Mouse (Mus musculus) fibroblast of lung, adult 2 months (primary cell): ENCODE measurements around the gene Prdm16.
A peak's percentile ranks its signal among the peaks of the same experiment; 100 is the strongest.

Source experiments
- DNase-seq: peaks from one replicate; pipeline ENCODE4 v3.0.0-alpha.2; 2011; ENCODE audit warnings: low read depth

Gene Prdm16

GRCm38 (mm10) chr4:154386810-154387209 is 249.9 kb downstream of the Prdm16 start:
- no peak for DNase-seq

DNA sequence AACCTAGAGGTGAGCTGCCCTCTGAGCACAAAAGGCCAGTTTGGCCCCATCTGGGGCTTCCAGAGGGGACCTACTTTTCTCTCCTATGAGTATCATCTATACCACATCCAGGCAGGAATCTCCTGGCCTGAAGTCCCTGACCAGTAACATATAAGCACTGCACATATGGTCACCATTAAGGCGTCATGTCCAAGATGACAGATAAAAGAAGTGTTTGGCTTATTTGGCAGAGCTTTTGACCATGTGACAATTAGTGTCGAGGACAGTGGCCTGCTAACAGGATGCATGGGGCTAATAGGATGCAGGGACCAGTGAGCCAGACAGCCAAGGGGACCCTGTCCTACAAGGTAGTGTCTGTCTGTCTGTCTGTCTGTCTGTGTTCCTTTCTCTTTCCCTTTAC is 250.8 kb downstream of the Prdm16 start:
- DNase-seq: no peak

DNA sequence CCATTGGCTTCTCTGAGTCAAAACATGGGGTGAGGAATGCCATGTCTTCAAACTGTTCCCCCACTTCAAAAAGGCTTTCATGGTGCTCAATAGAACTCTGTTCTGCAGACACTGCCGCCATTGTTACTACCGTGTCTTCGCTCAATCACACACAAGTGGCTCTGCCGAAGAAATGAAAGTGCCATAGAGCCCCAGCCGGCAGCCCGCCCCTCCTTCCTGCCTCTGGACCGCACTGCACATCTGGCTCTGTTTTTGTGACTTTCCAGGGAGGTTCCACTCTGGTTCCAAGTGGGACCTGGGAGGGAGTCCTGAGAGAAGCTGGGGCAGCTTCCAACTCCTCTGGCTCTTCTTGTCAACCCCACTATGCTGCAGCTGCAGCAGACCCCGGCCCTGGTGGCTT is 251.5 kb downstream of the Prdm16 start:
- DNase-seq: no peak

GRCm38 (mm10) chr4:154378876-154379275 is 257.8 kb downstream of the Prdm16 start:
- peak; percentile 93 for DNase-seq

- DNase-seq: no peak
Measured at GRCm38 (mm10) chr4:154375939-154376625, 260.6 kb downstream of the Prdm16 start.

GRCm38 (mm10) chr4:154371542-154372247 is 265.0 kb downstream of the Prdm16 start:
- DNase-seq: no peak

DNA sequence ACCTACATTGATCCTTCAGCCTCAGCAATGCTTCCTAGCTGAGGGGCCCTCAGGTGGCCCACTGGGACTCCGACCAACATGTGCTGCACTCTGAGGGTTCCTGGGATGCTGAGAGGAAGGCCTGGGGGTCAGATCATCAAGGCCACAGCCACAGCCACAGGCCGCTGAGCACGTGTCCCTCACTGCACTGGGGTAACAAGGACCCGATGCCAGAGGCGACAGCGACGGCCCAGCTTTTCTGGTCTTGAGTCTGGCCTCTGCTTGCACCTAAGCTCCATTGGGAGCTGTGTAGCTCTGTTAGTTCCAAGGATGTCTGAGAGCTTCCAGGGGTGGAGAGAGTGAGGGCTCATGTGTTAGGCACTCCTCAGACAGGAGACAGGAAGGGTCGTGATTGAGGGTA is 265.8 kb downstream of the Prdm16 start:
- no peak for DNase-seq

GRCm38 (mm10) chr4:154369089-154369488 is 267.6 kb downstream of the Prdm16 start:
- DNase-seq: no peak

DNA sequence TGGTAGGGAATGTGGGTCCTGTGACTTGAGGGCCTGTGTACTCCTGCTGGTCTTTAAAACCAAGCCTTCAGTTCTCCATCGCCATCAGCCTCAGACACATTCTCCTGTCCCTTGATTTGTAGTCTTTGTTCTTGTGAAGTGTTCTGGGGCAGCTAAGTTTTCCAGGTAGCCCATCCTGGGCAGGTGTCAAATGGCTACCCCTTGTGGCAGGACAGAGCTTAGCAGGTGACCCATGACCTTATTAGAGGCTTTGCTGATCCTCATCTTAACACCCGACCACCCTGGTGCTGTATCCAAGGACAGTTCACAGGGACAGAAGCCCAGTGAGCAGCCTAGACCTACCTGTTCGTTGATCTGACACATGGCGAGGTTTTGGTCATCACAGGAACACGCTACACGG is 269.8 kb downstream of the Prdm16 start:
- no peak for DNase-seq

DNA sequence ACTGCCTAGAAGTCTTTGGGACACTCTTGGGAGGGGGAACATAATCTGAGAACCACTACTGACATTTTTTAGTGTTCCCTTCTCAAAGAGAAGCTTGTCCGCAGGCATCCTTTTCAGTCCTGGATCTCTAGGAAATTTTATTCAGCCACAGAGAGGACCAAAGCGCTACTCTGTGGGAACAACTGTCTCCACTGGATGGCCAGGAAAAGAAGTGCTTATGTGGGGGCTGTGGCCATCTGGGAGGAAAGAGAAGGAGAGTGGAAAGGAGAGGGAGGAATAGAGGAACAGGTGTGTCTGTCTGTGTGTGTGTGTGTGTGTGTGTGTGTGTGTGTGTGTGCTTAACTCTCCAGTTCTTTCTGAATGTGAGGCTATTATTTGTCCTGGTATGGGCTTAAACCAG is 271.9 kb downstream of the Prdm16 start:
- DNase-seq: no peak

DNA sequence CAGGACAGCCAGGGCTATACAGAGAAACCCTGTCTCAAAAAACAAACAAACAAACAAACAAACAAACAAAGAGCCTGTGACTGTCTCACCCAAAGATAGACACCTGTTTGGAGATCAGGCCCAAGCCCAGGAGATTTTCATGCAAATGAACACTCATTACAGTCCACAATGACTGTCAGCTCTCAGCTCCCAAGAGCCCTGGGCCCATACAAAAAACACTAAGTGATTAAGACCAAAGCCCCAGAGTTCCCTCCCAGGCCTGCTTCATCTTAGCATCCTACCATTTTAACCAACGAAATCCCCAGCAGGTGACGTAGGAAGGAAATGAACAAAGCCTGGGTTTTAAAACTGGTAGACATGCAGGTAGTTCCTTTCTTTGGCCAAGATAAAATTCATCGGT is 275.8 kb downstream of the Prdm16 start:
- no peak for DNase-seq

- DNase-seq: no peak
Measured at GRCm38 (mm10) chr4:154360441-154360840, 276.2 kb downstream of the Prdm16 start.

GRCm38 (mm10) chr4:154359762-154360300 is 276.8 kb downstream of the Prdm16 start:
- DNase-seq: no peak

DNA sequence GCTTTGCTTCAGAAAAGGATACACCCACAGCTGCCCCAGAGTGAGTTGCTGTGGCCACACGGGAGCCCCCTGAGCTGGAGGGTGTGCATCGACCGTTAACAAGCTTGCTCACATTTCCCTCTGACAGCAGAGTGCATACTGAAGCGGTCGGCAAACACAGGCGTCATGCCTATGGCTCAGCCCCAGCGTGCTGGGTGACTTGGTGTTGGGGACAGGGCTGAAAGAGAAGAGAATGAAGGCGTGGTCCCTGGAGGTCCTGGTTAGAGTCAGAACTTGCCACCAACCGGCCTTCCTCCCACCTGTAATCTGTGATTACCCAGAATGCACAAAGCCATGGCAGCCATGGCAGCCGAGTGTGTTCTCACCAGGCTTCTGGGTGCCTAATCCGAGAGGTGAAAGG is 277.9 kb downstream of the Prdm16 start:
- DNase-seq: no peak

DNA sequence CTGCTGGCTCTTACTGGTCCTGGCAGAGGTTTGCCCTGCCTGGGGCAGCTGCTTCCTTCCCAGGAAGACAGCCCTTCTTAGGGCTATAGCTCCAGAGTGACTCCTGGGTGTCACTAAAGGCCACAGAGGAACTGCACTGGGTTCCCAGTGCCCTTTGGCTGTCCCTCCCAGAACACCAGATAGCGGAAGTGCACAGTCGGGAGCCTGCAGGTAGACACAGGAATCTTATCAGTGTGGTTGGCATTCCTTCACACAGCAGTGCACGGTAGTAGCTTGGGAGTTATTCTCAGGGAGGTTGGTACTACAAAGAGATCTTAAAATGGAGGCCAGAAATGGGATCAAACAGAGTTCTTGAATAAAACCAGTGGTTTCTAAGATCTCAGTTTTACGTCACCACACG is 278.3 kb downstream of the Prdm16 start:
- no peak for DNase-seq

DNA sequence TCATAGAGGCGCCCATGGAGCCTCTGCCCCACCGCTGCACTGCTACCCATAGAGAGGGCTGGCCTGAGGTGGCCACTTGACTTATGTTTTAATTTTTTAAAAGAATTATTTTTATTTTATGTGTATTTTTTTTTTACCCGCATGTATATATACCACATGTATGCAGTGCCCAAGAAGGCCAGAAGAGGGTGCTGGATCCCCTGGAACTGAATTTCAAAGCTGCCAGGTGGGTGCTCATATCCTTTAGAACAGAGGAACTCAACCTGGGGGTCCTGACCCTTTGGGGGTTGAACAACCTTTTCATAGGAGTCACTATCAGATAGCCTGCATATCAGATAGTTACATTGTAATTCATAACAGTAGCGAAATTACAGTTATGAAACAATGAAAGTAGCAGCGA is 281.3 kb downstream of the Prdm16 start:
- DNase-seq: no peak

GRCm38 (mm10) chr4:154352246-154352645 is 284.4 kb downstream of the Prdm16 start:
- no peak for DNase-seq

DNA sequence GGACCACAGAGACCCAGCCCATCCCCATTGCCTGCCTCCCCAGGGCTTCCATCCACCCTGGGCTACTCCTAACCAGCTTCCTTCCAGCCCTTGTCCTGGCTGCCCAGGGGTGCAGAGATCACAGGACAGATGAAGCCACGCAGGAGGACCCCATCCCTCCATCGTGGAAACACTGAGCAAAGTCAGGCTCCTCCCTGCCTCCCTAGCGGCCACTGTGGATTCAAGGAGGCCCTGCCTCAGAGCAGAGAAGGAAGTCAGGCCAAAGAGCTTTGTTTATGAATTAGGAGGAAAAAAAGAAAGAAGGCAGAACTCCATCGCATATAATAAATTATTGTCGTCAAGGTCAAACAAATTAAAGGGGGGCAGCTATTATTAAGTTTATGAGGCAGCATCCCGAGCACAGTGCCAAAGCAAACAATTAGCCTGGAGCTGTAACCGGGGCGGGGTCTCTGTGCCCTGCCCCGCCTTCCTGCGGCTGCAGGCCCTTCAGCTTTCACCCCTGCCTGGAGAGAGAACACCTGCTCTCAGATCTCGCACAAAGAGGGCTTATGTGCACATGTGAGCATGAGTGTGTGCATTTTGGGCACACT is 288.4 kb downstream of the Prdm16 start:
- DNase-seq: no peak

GRCm38 (mm10) chr4:154346731-154347522 is 289.7 kb downstream of the Prdm16 start:
- DNase-seq: no peak

- DNase-seq: no peak
Measured at GRCm38 (mm10) chr4:154336650-154337049, 300.0 kb downstream of the Prdm16 start.

DNA sequence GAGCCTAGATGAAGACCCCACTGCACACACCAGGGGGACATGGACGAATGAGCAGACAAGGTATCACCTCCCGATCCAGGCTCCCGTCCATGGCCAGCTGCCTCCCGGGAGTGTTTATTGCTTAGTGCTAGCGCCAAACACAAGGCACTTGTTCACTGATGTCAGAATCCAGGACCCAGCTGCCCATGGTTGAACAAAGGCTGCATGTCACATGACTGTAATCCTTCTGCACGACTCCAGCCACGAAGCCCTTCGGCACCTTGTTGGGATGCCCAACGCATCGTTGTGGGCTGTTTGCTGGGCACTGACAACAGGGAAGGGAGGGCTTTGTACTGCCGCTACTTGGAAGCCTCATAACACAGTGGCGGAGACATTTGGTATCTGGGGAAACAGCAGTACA is 300.9 kb downstream of the Prdm16 start, which contains the start of gene B230104I21Rik:
B230104I21Rik (plus strand) TSS at position 367 of the 400 bp plus-strand sequence.
- no peak for DNase-seq

DNA sequence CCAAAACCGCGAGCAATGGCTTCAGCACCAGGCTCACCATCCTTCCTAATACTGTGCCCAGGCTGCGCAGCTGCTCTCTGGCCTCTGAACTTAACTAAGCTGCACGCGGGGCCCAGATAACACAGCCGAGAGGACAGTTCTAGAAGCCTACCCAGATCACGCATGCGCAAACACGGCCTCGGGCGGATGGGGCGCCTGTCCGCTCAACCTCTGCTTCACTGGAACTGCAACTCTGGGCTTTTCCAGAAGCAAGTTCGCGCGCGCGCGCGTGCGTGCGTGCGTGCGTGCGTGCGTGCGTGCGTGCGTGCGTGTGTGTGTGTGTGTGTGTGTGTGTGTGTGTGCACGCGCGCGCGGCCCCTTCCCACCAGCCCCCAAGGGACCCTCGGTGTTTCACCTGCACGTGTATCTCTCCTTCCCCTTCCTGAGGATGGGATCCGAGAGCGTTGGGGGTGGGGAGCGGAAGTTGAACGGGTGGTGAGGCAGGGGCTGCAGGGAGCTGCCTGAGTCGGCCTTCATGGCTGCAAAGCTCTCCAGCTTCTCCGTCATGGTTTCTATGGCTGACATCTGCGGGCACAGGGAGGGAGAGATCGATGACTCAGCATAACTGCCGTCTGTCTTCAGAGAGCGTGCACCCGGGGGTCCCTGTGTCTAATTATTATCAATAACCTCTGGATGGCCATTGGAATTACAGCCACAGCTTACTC is 301.8 kb downstream of the Prdm16 start:
- no peak for DNase-seq
